In genomic region chr10:91172329-91173100, GRCm38 (mm10) we compare ENCODE assay signal across 8 mouse cellular contexts. TPM values are rescaled to one million over a fixed set of nuclear protein-coding genes. Genes with fewer than 3 reads are reported as not detected.
A peak's percentile ranks its signal among the peaks of the same experiment; 100 is the strongest.
DNase-seq lines count a peak whose midpoint lies in the region; ATAC-seq and TF ChIP-seq lines count a peak whose summit lies in the region.

No protein-coding gene starts in this region.

- peaks cover 18% of the 10 kb centered on the region for H3K36me3 ChIP-seq in C2C12 (ENCODE audit: control insufficient read depth, insufficient read depth)
- 0 out of 2 replicates have a peak, but pooled peaks cover 3% of the 10 kb centered on the region for H3K36me3 ChIP-seq in heart, embryonic 16.5 days (ENCODE audit: control insufficient read depth, insufficient read depth)
- H3K36me3 ChIP-seq in liver, postnatal 0 days (replicated peaks; ENCODE audit: insufficient read depth, low read length) = peaks cover 5% of the 10 kb centered on the region; the same call in 1 of the 2 replicates

- H3K4me1 ChIP-seq in heart, embryonic 16.5 days (ENCODE audit: control insufficient read depth, insufficient read depth, low read length) = peaks cover 17% of the 10 kb centered on the region
- peaks cover 15% of the 10 kb centered on the region; the same call in 1 of the 2 replicates for H3K4me1 ChIP-seq in liver, postnatal 0 days (ENCODE audit: insufficient read depth)

- peaks cover 78% of the 10 kb centered on the region for H3K79me2 ChIP-seq in C2C12 (ENCODE audit: control insufficient read depth, insufficient read depth)

- TF ChIP-seq EP300 in liver, postnatal 0 days (IDR thresholded peaks at IDR 0.05; ENCODE audit: low read depth) = no peak

- TF ChIP-seq CTCF in C2C12 (IDR thresholded peaks at IDR 0.05; ENCODE audit: control insufficient read depth, insufficient read depth, insufficient read length) = no peak
- TF ChIP-seq CTCF in liver, postnatal 0 days (IDR thresholded peaks at IDR 0.05; ENCODE audit: low read depth) = no peak

- H3K4me2 ChIP-seq in heart, embryonic 16.5 days (ENCODE audit: low read depth, low read length) = peak overlapping the region; percentile 85
- peak overlapping the region; percentile 83 for H3K4me2 ChIP-seq in liver, postnatal 0 days (ENCODE audit: low read depth, low read length)

- H3K9ac ChIP-seq in heart, embryonic 16.5 days (ENCODE audit: low read length) = peak overlapping the region; percentile 100
- peak overlapping the region; percentile 100 for H3K9ac ChIP-seq in liver, postnatal 0 days (replicated peaks)

- peak; percentile 84 for DNase-seq in heart, adult 11 months
- DNase-seq in heart, adult 18-20 months = no peak
- no peak for DNase-seq in liver, postnatal 0 days
- no peak for DNase-seq in urinary bladder, postnatal 36 days (ENCODE audit: low spot score in 2 of 2)
- DNase-seq in frontal cortex, postnatal 25 days (ENCODE audit: low spot score in 2 of 2) = no peak
- no peak for DNase-seq in gastrocnemius, postnatal 14 days

- no peak for ATAC-seq in heart, embryonic 16.5 days (replicated peaks; ENCODE audit: extremely low read depth, insufficient read depth, low FRiP score)
- no peak for ATAC-seq in liver, postnatal 0 days

- intact Hi-C loops in gastrocnemius, postnatal 14 days (cut with DNase I; ENCODE audit: low total_unique reads) = no loop called here

- peak overlapping the region; percentile 100 for H3K27ac ChIP-seq in heart, embryonic 16.5 days (ENCODE audit: low read length)
- H3K27ac ChIP-seq in liver, postnatal 0 days (ENCODE audit: low read depth) = peak overlapping the region; percentile 99

- no peak overlapping the region for H3ac ChIP-seq in C2C12 (ENCODE audit: control insufficient read depth, insufficient read length, low read depth)

- no peaks in the 10 kb centered on the region for H3K9me3 ChIP-seq in heart, embryonic 16.5 days (replicated peaks; ENCODE audit: control insufficient read depth, low read length)
- no peaks in the 10 kb centered on the region for H3K9me3 ChIP-seq in liver, postnatal 0 days (ENCODE audit: low read length)

- WGBS in heart, embryonic 16.5 days = 79% methylated on average over 14 of the region's 14 CpGs
- WGBS in liver, postnatal 0 days (ENCODE audit: insufficient replicate concordance) = 64% methylated on average over 14 of the region's 14 CpGs

- no peaks in the 10 kb centered on the region for H3K27me3 ChIP-seq in C2C12 (ENCODE audit: control insufficient read depth, insufficient read depth, insufficient read length)
- H3K27me3 ChIP-seq in heart, embryonic 16.5 days (ENCODE audit: control insufficient read depth, insufficient read depth, low read length) = no peaks in the 10 kb centered on the region
- H3K27me3 ChIP-seq in liver, postnatal 0 days (ENCODE audit: insufficient read depth, low read length) = no peaks in the 10 kb centered on the region

- peaks cover 35% of the 10 kb centered on the region for H3K79me3 ChIP-seq in C2C12 (ENCODE audit: low read depth)

- H3K4me3 ChIP-seq in C2C12 (ENCODE audit: insufficient read depth, poor library complexity, severe bottlenecking) = peak overlapping the region; percentile 95
- peak overlapping the region; percentile 94 for H3K4me3 ChIP-seq in heart, embryonic 16.5 days (ENCODE audit: low read length)
- peak overlapping the region; percentile 96 for H3K4me3 ChIP-seq in liver, postnatal 0 days (ENCODE audit: low read depth, low read length)

TF ChIP-seq in C2C12, 6 proteins besides CTCF, POLR2A, EP300 and RAD21:
- TF ChIP-seq FOSL1 (IDR thresholded peaks at IDR 0.05; ENCODE audit: insufficient read depth, low read length, poor library complexity, severe bottlenecking) (no peak), MYOG (IDR thresholded peaks at IDR 0.05; ENCODE audit: control insufficient read depth, extremely low read depth, insufficient read length) (no peak), MAX (IDR thresholded peaks at IDR 0.05) (no peak), MYOD1 (IDR thresholded peaks at IDR 0.05; ENCODE audit: control insufficient read depth, insufficient read length, low read depth) (no peak), USF1 (IDR thresholded peaks at IDR 0.05; ENCODE audit: low read depth) (no peak), CEBPB (IDR thresholded peaks at IDR 0.05; ENCODE audit: low read depth) (no peak)

RNA-seq across cellular contexts. Expression of gene Tmpo, which starts 8.6 kb away (rescaled TPM):
- total RNA-seq in heart, adult 18-20 months (2021) = 10 to 100 TPM; 34.0 to 42.4 TPM
- 113 TPM for polyA plus RNA-seq in C2C12 (2012; fragmentation: generic; extraction: Trizol)
- 148 and 153 TPM in 2 replicates for polyA plus RNA-seq in heart, embryonic 16.5 days (2015; fragmentation: Nextera tagmentation; extraction: Ambion mirVana)
- 64.1 and 69.0 TPM in 2 replicates for polyA plus RNA-seq in liver, postnatal 0 days (2015; fragmentation: Nextera tagmentation; extraction: Ambion mirVana)
- total RNA-seq in gastrocnemius, postnatal 14 days (2021) = 10 to 100 TPM; 56.9 to 66.7 TPM

RNA-seq across cellular contexts. Expression of gene Slc25a3, which starts 48.7 kb away (rescaled TPM):
- total RNA-seq in heart, adult 18-20 months (2021) = 1,000 to 10,000 TPM; 2,644 to 2,919 TPM
- polyA plus RNA-seq in C2C12 (2012; fragmentation: generic; extraction: Trizol) = 722 TPM
- 1,186 and 1,208 TPM in 2 replicates for polyA plus RNA-seq in heart, embryonic 16.5 days (2015; fragmentation: Nextera tagmentation; extraction: Ambion mirVana)
- polyA plus RNA-seq in liver, postnatal 0 days (2015; fragmentation: Nextera tagmentation; extraction: Ambion mirVana) = 341 and 344 TPM in 2 replicates
- 1,000 to 10,000 TPM in 1 of 2 experiments, 100 to 1,000 TPM in 1; 888 to 1,041 TPM for total RNA-seq in gastrocnemius, postnatal 14 days (2021)
